Mouse (Mus musculus) monocyte, adult 5-6 weeks (primary cell): ENCODE measurements around the gene Crnkl1. TPM values are rescaled to one million over a fixed set of nuclear protein-coding genes. Genes with fewer than 3 reads are reported as not detected.

Source experiments
- ATAC-seq: fragments of 153-309, 156-312 bp; replicated peaks from 2 replicates; pipeline ENCODE4 v1.8.0; 2017; ENCODE audit warnings: mild to moderate bottlenecking; ENCODE audit not compliant: low TSS enrichment, insufficient number of reproducible peaks, severe bottlenecking, poor library complexity, low FRiP score
- total RNA-seq: library from RNA; stranded (forward); fragments of 200-1000, 200-491, 200-594 nt; gene quantifications from 3 replicates; pipeline ENCODE4 v1.2.3, GENCODE M21; 2017

Gene Crnkl1
- 63.5 to 99.4 TPM (median 85.9 TPM) in 3 replicates for total RNA-seq

DNA sequence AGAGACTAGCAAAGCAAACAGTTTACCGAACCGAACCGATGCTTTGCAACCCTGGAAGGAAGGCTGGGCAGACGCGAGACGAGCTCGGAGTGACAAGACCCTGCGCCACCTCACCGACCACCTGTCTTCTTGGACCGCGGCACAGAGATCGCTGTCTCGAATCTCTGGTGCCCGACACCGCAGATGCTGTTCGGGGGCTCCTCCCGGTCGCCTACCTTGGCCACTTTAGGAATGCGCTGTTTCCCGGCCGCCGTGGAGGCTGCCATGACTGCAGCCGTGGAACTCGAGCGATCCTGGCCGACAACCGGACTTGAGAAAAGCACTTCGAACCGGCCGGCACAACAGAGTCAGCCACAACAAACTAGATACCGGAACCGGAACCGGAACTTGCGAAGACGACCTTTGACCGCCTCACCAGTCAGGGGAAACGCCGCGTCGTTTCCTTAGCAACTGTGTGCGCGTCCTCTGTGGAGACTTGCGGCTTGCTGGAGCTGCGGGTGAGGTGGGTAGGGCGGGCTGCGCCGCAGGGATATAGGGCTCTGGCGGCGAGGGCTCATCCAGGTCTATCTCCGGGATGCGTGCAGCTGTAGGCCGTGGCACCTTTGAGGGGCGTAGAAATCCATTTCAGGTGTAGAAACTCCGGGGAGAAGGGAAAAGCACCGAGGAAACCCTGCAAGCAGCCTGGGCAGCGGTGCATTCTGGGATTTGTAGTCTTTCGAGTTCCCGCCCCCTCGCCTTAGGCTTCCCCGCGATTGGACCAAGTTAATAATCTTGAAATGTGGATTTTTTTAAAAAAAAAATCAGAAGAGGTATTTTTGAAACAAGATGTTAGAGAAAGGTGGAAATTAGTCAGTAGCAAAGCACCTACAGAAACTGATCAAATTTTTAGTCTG is at the start of gene Crnkl1, which contains the start of gene Cfap61:
Gene Crnkl1, minus strand, starts transcription at position 676 of the 893 bp plus-strand sequence.
Gene Cfap61, plus strand, starts transcription at position 446 of the 893 bp plus-strand sequence.
- ATAC-seq = peak; percentile 97

DNA sequence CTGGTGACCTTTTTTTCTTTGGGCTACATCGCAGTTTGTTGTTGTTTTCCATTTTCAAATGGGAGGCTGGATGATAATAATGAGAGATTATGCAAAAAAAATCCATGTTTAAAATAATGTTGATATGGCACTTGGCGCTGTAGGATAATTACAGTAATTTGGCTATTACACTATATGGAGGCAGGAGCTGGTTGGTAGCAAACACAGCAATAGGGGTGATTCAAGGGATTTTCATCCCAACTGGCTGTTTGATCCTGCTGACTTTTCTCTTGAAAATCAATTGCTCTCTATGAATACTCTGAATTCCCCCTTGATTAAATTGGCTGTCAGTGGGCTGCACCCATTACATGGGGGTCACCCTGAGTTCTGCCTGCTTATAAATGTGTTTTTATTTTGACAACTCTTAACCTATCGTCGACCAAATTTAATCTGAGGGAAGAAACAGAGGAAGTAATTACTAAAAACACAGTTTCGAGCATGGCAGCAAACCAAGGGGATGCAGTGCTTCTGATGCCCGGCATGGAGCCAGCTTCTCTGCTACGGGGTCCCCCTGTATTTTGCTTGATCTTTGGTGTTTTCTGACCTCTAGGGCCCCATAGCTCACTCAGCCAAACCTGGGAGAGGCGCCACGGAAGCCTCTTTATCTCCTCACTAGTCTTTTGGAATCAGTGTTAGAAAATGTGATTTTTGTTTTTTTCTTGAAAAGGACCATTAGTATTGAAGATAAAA is 47.7 kb upstream of the Crnkl1 start:
- ATAC-seq = no peak

DNA sequence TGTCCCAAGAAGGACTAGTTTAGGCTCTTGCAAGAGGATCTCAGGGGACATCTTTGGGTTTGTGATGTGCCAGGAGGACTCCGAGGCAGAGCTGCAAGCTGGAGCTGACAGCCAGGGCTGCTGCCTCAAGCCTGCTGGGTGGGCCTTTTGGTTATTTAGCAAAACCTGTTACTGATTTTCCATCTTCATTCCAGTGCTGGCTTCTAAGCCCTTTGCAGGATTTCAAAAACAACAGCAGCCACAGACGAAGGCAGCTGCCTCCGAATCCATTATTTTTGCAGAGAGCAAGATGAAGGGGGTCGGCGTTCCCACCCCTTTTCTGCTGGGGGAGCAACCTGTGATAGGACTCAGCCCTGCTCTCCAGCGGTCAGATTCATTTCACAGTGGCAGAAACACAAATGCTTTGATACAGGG is 46.9 kb upstream of the Crnkl1 start:
- ATAC-seq = no peak

DNA sequence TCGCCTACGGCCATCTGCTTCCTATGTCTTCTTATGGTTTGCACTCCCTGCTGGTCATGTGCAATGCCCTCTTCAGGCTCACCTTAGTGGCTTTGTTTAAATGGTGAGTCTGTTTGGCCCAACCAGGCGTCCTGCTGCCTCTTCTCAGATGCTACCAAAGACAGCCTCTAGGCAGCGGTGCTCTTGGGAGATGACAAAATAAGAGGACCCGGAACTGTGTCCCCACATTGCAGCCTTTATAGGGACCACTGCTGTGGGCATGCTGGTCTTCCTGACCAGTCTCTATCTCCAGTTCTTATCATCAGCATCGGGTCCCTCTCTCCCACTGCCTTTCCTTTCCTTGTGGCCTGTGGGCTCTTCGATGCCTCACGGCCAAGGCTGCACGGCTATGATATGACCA is 46.1 kb upstream of the Crnkl1 start:
- ATAC-seq = no peak

DNA sequence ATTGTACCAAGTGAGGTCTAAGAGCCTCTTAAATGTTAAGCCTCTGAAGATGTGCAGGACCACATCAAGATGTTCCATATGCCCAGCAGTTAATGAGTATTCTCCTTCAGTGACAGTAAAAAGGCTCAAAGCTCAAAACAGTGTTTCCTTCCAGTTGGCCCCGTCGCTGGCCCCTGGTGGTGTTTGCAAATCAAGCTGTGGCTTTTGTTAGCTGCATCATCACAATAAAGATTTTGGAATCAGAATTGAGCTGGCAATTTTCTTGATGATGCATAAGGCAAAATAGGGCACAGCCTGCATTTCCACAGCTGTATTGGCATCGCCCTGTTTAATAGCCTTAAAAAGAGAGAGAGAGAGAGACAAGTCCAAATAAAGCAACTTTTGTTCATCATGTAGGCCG is 44.8 kb upstream of the Crnkl1 start:
- ATAC-seq = no peak

DNA sequence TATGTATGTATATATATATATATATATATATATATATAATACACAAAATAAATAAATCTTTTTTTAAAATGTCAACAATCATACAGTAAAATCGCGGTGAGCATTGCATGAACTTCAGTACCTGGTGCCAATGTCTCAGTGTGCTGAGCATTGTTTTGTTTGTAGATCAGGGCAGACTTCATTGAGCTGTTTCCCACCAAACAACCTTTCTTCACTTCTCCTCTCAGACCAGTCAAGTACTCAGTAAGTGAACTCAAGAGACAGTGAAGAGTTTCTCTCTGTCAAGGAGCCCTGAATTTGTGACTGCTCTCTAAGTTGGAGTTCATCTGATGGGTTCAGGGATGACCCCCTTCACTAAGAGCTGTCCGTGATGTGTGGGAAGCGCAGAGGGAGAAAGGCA is 37.8 kb upstream of the Crnkl1 start:
- ATAC-seq = no peak

DNA sequence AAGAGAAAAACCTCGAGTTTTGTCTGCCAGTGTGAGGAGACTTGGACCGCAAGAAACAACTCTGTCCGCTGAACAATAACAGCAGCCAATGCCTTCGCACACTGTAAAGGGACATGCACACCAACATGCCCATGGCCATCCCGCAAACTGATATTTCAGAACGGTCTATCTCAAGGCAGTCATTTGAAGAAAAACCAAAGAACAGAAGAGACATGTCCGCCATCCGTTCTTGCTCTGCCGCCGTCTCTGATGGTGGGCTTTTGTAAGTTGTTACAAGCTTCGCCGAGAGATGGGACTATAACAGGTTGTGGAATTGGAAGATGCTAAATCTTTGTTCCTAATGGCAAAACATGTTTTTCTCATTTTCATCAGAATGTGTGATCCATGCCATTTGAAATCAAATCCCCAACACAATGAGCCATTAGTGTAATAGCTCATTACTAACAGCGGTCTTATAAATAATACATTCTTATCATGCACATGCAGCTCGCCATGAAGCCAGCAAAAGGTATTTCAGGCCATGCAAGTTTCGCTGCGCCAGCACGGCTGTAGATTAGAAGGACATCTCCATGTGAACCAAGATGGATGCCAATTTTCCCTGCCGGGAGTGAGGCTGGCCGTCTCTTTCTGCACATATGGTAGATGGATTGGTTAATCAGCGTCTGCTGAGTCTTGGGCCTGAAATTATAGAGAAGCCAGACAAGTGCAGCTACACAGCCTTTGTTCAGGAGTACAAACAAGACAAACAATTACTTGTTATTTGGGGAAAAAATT is 36.6 kb upstream of the Crnkl1 start:
- ATAC-seq = no peak

DNA sequence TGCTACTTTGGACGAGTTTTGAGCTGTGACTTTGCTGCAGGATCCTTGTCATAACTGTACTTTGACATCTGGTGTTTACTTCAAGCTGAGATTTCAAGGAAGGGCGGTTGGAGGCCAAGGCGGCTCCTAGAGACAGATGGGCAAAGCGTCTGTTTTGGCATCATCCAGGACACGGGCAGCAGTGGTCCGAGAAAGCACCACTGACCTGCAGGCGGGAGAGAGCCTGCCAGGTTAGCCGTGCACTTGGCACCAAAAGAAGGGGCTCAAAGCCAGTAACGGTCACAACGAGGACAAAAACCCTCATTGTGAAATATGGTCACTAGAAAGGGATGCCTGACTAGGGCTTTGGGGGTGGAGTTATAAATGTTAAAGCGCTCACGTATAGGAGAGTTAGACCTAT is 35.9 kb upstream of the Crnkl1 start:
- no peak for ATAC-seq

DNA sequence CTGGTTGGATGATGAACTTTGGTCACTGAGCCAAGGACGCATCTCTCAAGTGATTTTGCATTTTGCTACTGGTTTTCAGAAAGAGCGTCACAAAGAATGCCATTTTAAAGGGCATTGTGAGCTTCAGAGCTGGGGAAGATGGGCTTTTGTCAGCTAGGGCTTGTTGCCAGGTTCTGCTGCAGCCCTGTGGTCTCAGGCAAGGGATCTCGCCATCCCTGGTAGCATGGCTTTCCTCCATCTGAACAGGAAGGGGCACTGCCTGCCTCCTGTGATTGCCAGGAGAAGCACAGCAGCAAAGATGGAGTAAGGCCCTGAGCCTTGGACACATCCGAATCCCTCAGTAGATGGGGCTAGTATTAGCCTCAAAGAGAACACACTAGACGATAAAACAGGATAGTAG is 27.0 kb upstream of the Crnkl1 start:
- no peak for ATAC-seq

DNA sequence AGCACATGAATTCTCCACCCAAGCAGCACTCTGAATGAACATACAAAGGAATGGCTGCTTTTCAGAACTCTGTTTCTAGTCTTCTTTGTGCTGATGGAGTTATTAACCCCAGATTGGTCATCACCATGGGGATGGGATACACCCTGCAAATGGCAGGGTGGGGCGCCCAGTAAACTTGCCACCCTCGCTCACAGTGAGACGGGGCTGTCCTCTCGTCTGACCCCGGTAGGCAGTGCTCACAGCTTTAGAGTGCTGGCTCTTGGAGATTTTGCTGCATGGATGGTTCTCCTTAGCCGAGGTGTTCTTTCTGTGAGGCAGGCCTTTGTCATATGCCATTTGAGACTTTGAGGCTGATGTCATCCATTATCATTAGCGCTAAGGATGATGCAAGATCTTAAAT is 23.7 kb upstream of the Crnkl1 start:
- ATAC-seq = no peak

DNA sequence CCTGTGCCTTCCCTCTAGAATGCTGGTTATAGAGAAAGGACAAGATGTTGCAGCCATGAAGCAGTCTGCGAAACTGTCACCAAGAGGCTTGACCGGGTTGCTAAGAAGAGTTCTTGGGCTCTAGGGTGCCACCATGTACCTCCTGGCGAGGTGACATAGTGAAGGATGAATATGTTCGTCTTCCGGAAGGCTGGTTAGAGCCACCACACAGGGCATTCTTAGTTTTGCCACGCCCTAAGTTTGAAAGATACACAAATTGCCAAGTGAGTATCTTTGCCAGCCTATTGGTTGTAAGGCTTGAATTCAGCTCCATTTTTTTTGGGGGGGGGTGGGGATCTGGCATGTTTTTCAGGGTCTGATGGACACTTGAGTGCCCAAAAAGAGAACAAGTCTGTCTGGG is 23.3 kb upstream of the Crnkl1 start:
- no peak for ATAC-seq

DNA sequence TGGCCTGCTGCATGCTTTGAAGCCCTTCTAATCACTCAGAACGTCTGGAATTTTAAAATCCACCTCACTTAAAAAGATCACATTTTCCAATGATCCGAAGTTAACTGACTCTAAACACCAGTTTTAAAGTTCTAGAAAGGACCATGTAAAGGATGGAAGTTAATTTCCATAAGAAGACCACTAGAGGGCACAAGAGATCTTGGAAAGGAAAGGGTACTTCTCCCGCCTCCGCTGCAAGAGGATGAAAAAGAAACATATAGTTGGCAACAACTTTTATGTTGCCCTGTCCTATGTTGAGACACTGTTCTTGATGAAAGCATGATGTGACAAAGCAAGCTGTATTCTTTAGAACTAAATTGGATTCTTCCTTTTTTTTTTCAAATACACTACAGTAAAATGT is 22.6 kb upstream of the Crnkl1 start:
- no peak for ATAC-seq

DNA sequence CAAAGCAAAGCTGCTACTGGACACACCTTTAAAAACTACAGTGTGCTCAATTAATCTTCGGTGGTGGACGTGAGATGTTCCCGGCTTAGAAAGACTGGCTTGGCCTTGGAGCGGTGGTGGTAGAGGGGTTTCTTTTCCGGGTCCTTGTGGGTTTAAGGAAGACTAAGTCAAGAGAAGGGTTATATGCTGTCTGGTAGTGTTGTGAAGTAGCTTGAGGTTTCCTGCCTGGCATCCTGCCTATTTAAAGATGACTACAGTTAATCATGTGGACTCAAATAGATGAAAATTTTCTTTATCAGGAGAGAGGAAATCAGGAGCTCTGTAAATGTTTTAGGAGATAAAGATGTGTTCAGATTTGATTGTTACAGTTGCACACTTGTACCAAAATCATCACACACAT is 21.5 kb upstream of the Crnkl1 start:
- no peak for ATAC-seq

DNA sequence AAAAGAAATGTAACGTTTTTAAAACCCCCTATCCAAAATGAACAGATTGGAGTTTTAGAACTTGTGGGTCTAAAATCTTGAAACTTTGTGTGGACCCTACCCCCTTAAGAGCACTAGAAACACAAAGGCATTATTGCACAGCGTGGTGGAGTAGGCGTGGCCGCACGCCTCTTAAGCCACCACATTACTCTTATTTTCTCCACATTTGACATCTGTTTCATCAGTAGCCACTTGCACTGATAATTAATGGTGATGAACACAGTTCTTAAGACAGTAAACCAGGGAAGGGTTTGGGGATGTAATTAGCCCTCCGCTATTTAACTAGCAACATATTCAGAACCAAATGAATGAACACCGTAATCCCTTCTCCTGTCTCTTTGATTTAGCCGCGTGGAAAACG is 21.0 kb upstream of the Crnkl1 start:
- no peak for ATAC-seq

DNA sequence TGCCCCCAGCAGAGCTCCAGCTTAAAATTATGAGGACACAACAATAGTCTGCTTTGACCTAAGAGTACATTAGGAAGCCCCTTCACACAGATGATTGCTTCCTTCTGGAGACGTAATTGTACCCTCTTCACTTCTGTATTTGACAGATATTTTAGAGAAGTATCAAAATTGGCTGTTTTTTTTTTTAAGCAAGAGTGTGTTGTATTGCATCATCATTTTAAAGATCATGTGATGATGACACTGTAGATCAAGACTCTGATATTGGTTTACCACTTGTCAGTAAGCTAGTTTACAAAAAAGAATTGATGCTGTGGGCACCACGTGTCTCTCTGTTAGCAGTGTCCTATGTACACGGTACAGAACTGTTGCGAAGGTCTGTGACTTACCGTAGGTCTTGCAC is 17.9 kb upstream of the Crnkl1 start:
- ATAC-seq = peak; percentile 54

DNA sequence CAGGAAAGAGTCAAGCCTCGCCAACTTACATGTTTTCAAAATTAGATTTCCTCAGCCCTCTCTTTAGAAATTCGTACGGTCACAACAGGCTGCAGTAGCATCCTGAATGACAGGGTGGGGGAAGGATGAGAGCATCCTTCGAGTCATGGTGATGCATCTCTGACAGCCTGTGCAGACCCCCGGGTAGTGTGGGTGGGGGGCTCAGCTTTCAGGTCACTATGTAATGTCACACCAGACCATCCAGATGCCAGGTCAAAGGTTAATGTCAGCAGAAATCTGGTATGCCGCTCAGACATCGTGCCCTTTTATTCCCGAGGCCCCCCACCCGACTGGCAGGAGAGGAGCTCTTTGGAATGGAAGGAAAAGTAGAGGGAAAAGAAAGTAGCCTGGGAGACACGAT is 15.4 kb upstream of the Crnkl1 start:
- ATAC-seq = no peak

DNA sequence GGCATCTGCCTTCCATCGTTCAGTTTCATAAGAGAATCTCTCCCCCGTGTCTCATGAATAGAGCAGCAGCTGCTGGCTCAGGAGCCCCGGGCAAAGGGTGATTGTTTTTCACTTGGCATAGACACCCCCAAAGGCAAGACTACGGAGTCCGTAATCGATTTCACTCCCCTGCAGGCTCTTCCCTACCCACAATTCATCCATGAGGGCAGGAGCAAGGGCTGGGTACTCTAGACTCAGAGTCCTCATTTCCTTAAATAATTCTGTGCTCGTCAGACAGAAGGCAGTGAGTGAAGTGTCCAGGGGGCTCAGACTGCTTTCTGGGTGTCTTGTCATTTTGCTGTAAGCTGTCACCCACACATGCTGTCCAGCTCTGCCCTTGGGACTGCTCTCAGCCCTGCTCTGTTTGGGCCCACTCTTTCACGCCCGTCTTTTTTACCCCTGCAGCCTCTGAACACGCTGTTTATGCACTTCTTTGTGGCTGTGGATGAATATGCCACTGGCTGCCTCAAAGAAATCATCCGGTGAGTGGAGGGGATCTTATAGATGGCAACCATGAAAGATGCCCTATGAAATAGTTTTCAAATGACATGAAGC is 14.8 kb upstream of the Crnkl1 start:
- ATAC-seq = no peak

DNA sequence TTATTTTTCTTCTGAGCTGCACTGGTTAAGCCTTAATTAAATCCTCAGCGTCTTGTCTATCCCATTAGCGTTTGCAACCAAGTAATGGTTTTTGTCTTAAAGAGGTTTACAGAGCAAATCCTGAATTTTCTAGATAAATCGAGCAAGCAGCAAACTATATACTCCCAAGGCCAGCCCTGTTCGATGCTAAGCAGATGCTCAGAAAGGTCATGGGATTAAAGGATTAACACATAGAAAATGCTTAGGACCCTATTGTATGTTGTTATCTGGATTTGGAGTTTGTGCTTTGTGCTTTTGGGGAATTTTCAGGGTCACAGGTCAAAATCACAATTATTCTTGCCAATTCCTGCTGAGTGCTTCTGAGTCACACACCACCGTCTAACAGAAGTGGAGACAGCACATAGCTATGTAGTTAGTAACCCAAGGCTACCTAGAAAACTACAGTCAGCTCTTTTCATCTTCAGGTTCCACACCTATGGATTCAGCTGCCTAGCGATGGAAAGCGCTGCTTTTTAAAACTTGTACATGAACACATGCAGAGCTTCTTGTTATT is 13.7 kb upstream of the Crnkl1 start:
- ATAC-seq = no peak

DNA sequence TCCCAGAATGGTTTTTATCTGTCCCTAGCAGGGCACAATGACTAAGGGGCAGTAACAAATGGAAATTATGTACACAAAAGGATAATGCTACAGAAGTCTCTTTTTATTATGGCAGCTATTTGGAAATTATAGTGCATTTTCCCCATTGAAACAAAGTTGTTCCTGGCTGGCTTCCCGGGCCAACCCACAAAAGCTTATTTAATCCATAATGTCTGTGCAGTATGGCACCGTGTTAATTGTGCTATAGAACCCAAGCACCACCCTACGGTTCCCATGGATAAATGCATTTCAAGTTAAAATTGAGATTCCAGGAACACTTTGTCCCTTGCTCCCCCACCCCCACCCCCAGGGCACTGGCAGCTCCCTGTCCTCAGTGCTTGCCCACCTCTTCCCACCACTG is 9.5 kb upstream of the Crnkl1 start:
- no peak for ATAC-seq
